28 mouse cellular contexts compared by ENCODE assay signal in the genomic region with DNA sequence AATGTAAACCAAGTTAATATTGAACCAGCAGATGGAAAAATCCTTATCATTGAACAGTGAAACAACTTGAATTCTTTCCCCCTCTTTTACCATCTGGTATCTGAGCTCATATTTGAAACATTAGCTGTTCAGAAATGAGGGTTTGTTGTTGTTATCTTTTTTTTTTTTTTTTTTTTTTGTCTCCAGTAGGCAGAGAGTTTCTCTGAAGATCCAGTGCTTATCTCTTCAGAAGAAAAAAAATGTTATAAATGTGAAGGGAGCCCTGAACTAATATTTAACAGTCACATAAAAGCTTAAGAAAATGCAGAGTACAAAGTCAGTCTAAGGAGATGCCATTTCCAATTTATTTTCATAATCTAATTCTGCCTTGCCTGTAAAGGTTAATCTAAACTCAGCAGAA.
"Had no signal": no experiment of that assay in that cellular context is flagged by ENCODE, and none has a peak within 500 bp of the region (broad histone marks: within the 10 kb centered on the region; RNA-seq: fewer than 3 reads in every experiment).

No protein-coding gene starts in this region.

- H3K4me3 ChIP-seq: limb, embryonic 10.5 days; limb, embryonic 12.5 days; limb, embryonic 13.5 days; limb, embryonic 15.5 days; liver, embryonic 12.5 days; liver, embryonic 13.5 days; liver, embryonic 15.5 days; lung, embryonic 15.5 days; megakaryocyte, embryonic 14.5 days; midbrain, embryonic 10.5 days; midbrain, embryonic 12.5 days; midbrain, embryonic 13.5 days; midbrain, embryonic 15.5 days; myocyte; neural tube, embryonic 12.5 days had no signal

- H3K27ac ChIP-seq: limb, embryonic 10.5 days; limb, embryonic 12.5 days; limb, embryonic 13.5 days; limb, embryonic 15.5 days; liver, embryonic 12.5 days; liver, embryonic 13.5 days; liver, embryonic 14.5 days; liver, embryonic 15.5 days; lung, embryonic 15.5 days; macrophage; midbrain, embryonic 10.5 days; midbrain, embryonic 12.5 days; midbrain, embryonic 13.5 days; midbrain, embryonic 15.5 days; neural tube, embryonic 12.5 days had no signal

- H3K9me3 ChIP-seq: limb, embryonic 10.5 days; limb, embryonic 12.5 days; limb, embryonic 13.5 days; limb, embryonic 15.5 days; liver, embryonic 12.5 days; liver, embryonic 13.5 days; liver, embryonic 15.5 days; lung, embryonic 15.5 days; megakaryocyte, embryonic 14.5 days; midbrain, embryonic 10.5 days; midbrain, embryonic 12.5 days; midbrain, embryonic 13.5 days; midbrain, embryonic 15.5 days; neural tube, embryonic 12.5 days had no signal

- H3K4me1 ChIP-seq: limb, embryonic 10.5 days; limb, embryonic 12.5 days; limb, embryonic 13.5 days; limb, embryonic 15.5 days; liver, embryonic 12.5 days; liver, embryonic 13.5 days; liver, embryonic 15.5 days; lung, embryonic 15.5 days; megakaryocyte, embryonic 14.5 days; midbrain, embryonic 10.5 days; midbrain, embryonic 12.5 days; midbrain, embryonic 13.5 days; midbrain, embryonic 15.5 days; neural tube, embryonic 12.5 days had no signal

- H3K27me3 ChIP-seq: limb, embryonic 12.5 days; limb, embryonic 13.5 days; limb, embryonic 15.5 days; liver, embryonic 12.5 days; liver, embryonic 13.5 days; liver, embryonic 15.5 days; lung, embryonic 15.5 days; megakaryocyte, embryonic 14.5 days; midbrain, embryonic 12.5 days; midbrain, embryonic 13.5 days; midbrain, embryonic 15.5 days; neural tube, embryonic 12.5 days had no signal

- DNase-seq: left cerebral cortex, postnatal 4 days; liver; liver, embryonic 13.5 days; liver, postnatal 0 days; lung, adult 18-20 months; lung, adult 2 months; lung, embryonic 14.5 days; lung, postnatal 10 days; lung, postnatal 14 days; lung, postnatal 36 days; lung, postnatal 4 days; midbrain, embryonic 14.5 days had no signal

- H3K36me3 ChIP-seq: limb, embryonic 10.5 days; limb, embryonic 12.5 days; limb, embryonic 13.5 days; limb, embryonic 15.5 days; liver, embryonic 12.5 days; liver, embryonic 13.5 days; liver, embryonic 15.5 days; lung, embryonic 15.5 days; midbrain, embryonic 10.5 days; midbrain, embryonic 12.5 days; midbrain, embryonic 13.5 days; midbrain, embryonic 15.5 days; neural tube, embryonic 12.5 days had no signal

- H3K9ac ChIP-seq: limb, embryonic 12.5 days; limb, embryonic 13.5 days; limb, embryonic 15.5 days; liver, embryonic 12.5 days; liver, embryonic 13.5 days; liver, embryonic 14.5 days; liver, embryonic 15.5 days; liver, postnatal 0 days; lung, embryonic 14.5 days; lung, embryonic 15.5 days; midbrain, embryonic 12.5 days; midbrain, embryonic 13.5 days; midbrain, embryonic 15.5 days; neural tube, embryonic 12.5 days had no signal
